Mouse (Mus musculus): ENCODE data around the gene Tbl2. TPM values are rescaled to one million over a fixed set of nuclear protein-coding genes. Genes with fewer than 3 reads are reported as not detected.

Gene Tbl2
- 8.7 and 12.8 TPM in 2 replicates for polyA plus RNA-seq (2015; fragmentation: Nextera tagmentation; extraction: Ambion mirVana)

DNA sequence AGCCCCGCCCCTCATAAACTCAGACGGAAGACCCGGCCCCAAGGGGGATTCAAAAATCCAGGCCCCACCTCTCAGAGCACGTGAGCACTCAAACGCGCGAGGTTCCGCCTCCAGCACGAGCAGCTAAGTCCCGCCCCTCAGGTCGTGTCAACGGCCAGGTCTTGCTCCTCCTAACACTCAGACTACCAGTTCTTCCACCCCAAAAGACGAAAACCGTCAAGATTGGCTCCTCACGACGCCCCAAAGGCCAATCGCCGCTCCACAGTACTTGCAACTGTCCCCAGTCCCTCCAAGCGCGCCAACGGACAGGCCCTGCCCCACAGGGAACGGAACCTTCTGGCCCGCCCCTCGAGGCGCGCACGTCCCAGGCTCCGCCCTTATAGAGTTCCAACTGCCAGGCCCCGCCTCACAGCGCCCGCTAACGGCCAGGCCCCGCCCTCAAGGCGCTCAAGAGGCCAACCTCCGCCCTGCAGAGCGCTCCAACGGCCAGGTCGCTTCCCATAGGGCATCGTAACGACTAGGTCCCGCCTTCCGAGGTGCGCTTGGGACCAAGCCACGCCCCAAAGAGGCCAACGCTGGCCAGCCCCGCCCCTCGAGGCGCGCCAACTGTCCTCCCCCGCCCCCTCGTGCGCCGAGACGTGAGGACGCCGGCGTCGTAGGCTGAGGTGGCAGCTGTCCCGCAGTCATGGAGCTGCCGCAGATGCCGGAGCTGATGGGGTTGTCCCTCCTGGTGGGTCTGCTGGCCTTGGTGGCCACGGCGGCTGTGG is at the start of gene Tbl2:
Gene Tbl2 (plus strand): TSS at position 605 of the 767 bp plus-strand sequence.

DNA sequence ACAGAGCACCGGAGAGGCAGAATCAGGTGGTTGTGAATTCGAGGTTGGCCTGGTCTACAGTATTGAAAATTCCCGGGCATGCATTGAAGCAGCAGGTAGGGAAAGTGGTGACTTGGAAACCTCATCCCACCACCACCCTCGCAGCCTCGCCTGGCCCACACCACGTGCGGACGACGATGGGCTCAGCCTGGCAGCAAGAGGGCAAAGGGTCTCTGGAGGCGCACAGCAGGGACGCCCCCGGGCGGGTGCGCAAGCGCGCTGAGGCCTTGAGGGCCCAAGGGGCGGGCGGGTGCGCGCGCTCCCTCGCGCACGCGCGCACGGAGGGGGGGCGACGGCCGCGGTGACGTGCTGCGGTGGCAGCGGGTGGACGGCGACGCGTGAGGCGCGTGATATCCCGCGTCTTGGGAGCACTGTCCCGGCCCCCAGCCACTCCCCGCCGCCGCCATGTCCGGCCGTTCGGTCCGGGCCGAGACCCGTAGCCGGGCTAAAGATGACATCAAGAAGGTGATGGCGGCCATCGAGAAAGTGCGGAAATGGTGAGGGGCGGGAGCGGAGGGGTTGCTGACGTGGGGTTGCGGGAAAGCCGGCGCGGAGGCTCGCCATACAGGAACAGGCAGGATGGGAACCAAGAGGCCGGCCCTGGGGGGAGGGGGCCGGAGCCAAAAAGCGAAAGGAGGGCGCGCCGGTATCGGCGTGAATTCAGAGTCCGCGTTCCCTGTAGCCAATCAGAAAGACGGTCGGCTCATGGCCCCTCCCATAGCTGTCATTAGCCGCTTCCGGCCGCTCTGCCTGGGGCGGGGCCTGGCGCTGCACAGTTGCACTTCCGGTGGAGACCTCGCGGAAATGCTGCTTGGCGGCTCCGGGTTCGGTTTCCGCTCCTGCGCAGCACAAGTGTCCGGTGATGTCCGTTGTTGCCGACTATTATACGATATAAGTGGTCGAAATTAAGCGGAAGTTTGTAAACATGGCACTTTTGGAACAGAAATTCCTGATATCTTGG is 18.9 kb downstream of the Tbl2 start, which contains the start of gene Bcl7b:
Gene Bcl7b (plus strand): TSS at position 221 of the 1,000 bp plus-strand sequence.

DNA sequence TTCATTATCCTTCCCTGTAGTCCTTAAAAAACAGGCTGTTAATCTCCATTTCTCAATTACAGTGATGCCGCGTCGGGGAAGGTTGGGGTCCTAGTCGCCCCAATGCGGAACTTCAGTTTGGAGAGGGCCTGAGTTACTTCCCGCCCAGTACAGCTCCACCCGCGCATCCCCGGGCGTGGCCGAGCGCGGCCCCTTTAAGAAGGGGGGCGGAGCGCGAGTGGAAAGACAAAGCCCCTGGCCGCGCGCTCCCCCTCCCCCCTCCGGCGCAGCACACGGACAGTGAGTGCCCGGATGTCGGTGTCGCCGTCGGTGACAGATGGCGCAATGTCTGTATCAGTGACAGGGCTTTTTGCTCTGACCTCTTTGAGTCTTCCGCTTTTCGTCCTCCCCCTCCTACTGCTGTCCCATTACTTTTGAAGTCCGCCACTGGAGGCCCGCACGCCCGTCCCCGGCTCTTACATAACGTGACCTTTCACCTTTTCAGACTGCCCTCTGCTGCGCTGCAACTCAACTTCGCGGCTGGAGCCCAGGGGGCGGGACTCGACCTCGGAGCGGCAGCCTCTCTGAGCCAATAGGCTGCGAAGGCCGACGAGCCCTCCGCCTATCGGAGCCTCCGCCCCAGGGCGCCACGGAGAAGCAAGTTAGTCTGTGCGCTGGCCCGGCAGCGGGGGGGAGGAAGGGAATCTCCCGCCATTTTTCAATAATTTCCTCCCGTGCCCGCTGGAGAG is 37.3 kb downstream of the Tbl2 start, which contains the start of gene Baz1b:
Gene Baz1b (plus strand): TSS at position 644 of the 728 bp plus-strand sequence.

Small RNA genes lying within 50 kb of the gene (microRNA-seq; reads per million reads assigned to microRNA genes)
- gene Gm25315 (ENCODE audit: borderline replicate concordance, insufficient number of aligned reads): not detected

Other genes with a start within 250 kb of the Tbl2 start
- gene Tmem270, start 242.9 kb upstream of the Tbl2 start, polyA plus RNA-seq (2015; fragmentation: Nextera tagmentation; extraction: Ambion mirVana): not detected in 2 replicates
- gene Cldn13, start 234.1 kb upstream of the Tbl2 start, polyA plus RNA-seq (2015; fragmentation: Nextera tagmentation; extraction: Ambion mirVana): 5.6 and 17.2 TPM in 2 replicates
- 25.2 and 47.8 TPM in 2 replicates for gene Mettl27, start 217.3 kb upstream of the Tbl2 start, polyA plus RNA-seq (2015; fragmentation: Nextera tagmentation; extraction: Ambion mirVana)
- 0.74 and 1.8 TPM in 2 replicates for gene Cldn4, start 202.7 kb upstream of the Tbl2 start, polyA plus RNA-seq (2015; fragmentation: Nextera tagmentation; extraction: Ambion mirVana)
- 9.2 and 9.9 TPM in 2 replicates for gene Cldn3, start 163.4 kb upstream of the Tbl2 start, polyA plus RNA-seq (2015; fragmentation: Nextera tagmentation; extraction: Ambion mirVana)
- gene Abhd11, start 140.5 kb upstream of the Tbl2 start, polyA plus RNA-seq (2015; fragmentation: Nextera tagmentation; extraction: Ambion mirVana): 50.6 and 73.8 TPM in 2 replicates
- 16.5 and 23.9 TPM in 2 replicates for gene Stx1a, start 126.2 kb upstream of the Tbl2 start, polyA plus RNA-seq (2015; fragmentation: Nextera tagmentation; extraction: Ambion mirVana)
- gene Dnajc30, start 85.5 kb upstream of the Tbl2 start, polyA plus RNA-seq (2015; fragmentation: Nextera tagmentation; extraction: Ambion mirVana): 28.7 and 44.2 TPM in 2 replicates
- 49.9 and 70.9 TPM in 2 replicates for gene Bud23, start 84.7 kb upstream of the Tbl2 start, polyA plus RNA-seq (2015; fragmentation: Nextera tagmentation; extraction: Ambion mirVana)
- 9.5 and 14.7 TPM in 2 replicates for gene Vps37d, start 71.4 kb upstream of the Tbl2 start, polyA plus RNA-seq (2015; fragmentation: Nextera tagmentation; extraction: Ambion mirVana)
- gene Mlxipl, start 59.8 kb upstream of the Tbl2 start, polyA plus RNA-seq (2015; fragmentation: Nextera tagmentation; extraction: Ambion mirVana): 3.0 and 7.7 TPM in 2 replicates
- gene Bcl7b, start 18.6 kb downstream of the Tbl2 start, polyA plus RNA-seq (2015; fragmentation: Nextera tagmentation; extraction: Ambion mirVana): 51.5 and 67.6 TPM in 2 replicates
- gene Baz1b, start 37.6 kb downstream of the Tbl2 start, polyA plus RNA-seq (2015; fragmentation: Nextera tagmentation; extraction: Ambion mirVana): 13.8 and 15.8 TPM in 2 replicates
- gene Fzd9, start 101.6 kb downstream of the Tbl2 start, polyA plus RNA-seq (2015; fragmentation: Nextera tagmentation; extraction: Ambion mirVana): 0.77 and 1.6 TPM in 2 replicates
- 0.17 TPM in 1 of 2 replicates, not detected in the other for gene Fkbp6, start 200.4 kb downstream of the Tbl2 start, polyA plus RNA-seq (2015; fragmentation: Nextera tagmentation; extraction: Ambion mirVana)
- not detected in 2 replicates for gene Trim50, start 203.6 kb downstream of the Tbl2 start, polyA plus RNA-seq (2015; fragmentation: Nextera tagmentation; extraction: Ambion mirVana)
- 12.1 and 14.8 TPM in 2 replicates for gene Nsun5, start 220.3 kb downstream of the Tbl2 start, polyA plus RNA-seq (2015; fragmentation: Nextera tagmentation; extraction: Ambion mirVana)
- gene Pom121, start 244.9 kb downstream of the Tbl2 start, polyA plus RNA-seq (2015; fragmentation: Nextera tagmentation; extraction: Ambion mirVana): 6.0 and 6.6 TPM in 2 replicates

All from adrenal gland, postnatal 0 days (tissue).